Mouse (Mus musculus) urinary bladder, adult 2 months (tissue): ENCODE measurements around the gene Zfp106. TPM values are rescaled to one million over a fixed set of nuclear protein-coding genes. Genes with fewer than 3 reads are reported as not detected.
A peak's percentile ranks its signal among the peaks of the same experiment; 100 is the strongest.
"Not testable (repeated sequence)": the region's sequence is repeated elsewhere in the genome, so short reads cannot be mapped to it uniquely, and the experiment has no call there.

Experiments
- DNase-seq: peaks from one replicate; pipeline ENCODE4 v3.0.0; 2022; ENCODE audit warnings: low spot score
- polyA plus RNA-seq: library from polyadenylated mRNA; depleted of rRNA; stranded (reverse); fragments of >200 nt; gene quantifications from 2 replicates; pipeline ENCODE4 v1.2.3, GENCODE M21; 2012; rRNA removed

Gene Zfp106
- 46.1 and 53.3 TPM in 2 replicates for polyA plus RNA-seq

- DNase-seq = peak; percentile 81
These were observed at the start of gene Zfp106 for GRCm38 (mm10) chr2:120563235-120563990. Gene Zfp106, minus strand, starts transcription at chr2:120563843.

GRCm38 (mm10) chr2:120608830-120609723, 45.4 kb upstream of the Zfp106 start, which contains the start of the genes Haus2 and Lrrc57:
Gene Haus2, plus strand, starts transcription at chr2:120609383.
Gene Lrrc57, minus strand, starts transcription at chr2:120609520.
- peak; percentile 93 for DNase-seq

GRCm38 (mm10) chr2:120606021-120606690, 42.5 kb upstream of the Zfp106 start:
- no peak for DNase-seq

- DNase-seq = no peak
These were observed 35.9 kb upstream of the Zfp106 start for GRCm38 (mm10) chr2:120599506-120599905.

GRCm38 (mm10) chr2:120597734-120598133, 34.1 kb upstream of the Zfp106 start:
- no peak for DNase-seq

GRCm38 (mm10) chr2:120592227-120592626, 28.6 kb upstream of the Zfp106 start:
- no peak for DNase-seq

GRCm38 (mm10) chr2:120589759-120590158, 26.1 kb upstream of the Zfp106 start:
- no peak for DNase-seq

GRCm38 (mm10) chr2:120578286-120578685, 14.6 kb upstream of the Zfp106 start:
- no peak for DNase-seq

- no peak for DNase-seq
These were observed 14.2 kb upstream of the Zfp106 start for GRCm38 (mm10) chr2:120577799-120578198.

- no peak for DNase-seq
These were observed 12.3 kb upstream of the Zfp106 start for GRCm38 (mm10) chr2:120575978-120576377.

- DNase-seq = no peak
These were observed 11.5 kb upstream of the Zfp106 start for GRCm38 (mm10) chr2:120575121-120575520.

- DNase-seq = not testable (repeated sequence)
These were observed 8.5 kb upstream of the Zfp106 start for GRCm38 (mm10) chr2:120572161-120572560.

- no peak for DNase-seq
These were observed 7.4 kb upstream of the Zfp106 start for GRCm38 (mm10) chr2:120571081-120571480.

- no peak for DNase-seq
These were observed 4.2 kb upstream of the Zfp106 start for GRCm38 (mm10) chr2:120567798-120568320.

- DNase-seq = peak; percentile 95
These were observed 3.5 kb upstream of the Zfp106 start, which contains the start of gene Snap23 for GRCm38 (mm10) chr2:120566886-120567797. Gene Snap23, plus strand, starts transcription at chr2:120567671.

- no peak for DNase-seq
These were observed 1.7 kb upstream of the Zfp106 start for GRCm38 (mm10) chr2:120565363-120565762.

- DNase-seq = not testable (repeated sequence)
These were observed 1.0 kb upstream of the Zfp106 start for GRCm38 (mm10) chr2:120564548-120565188.

GRCm38 (mm10) chr2:120562859-120563234, 796 bp downstream of the Zfp106 start:
- no peak for DNase-seq

- DNase-seq = no peak
These were observed 2.1 kb downstream of the Zfp106 start for GRCm38 (mm10) chr2:120561524-120561923.

GRCm38 (mm10) chr2:120558813-120559212, 4.8 kb downstream of the Zfp106 start:
- DNase-seq = no peak
